Mouse (Mus musculus) heart, adult 18-20 months (tissue): ENCODE results near the gene Rbbp5. TPM values are rescaled to one million over a fixed set of nuclear protein-coding genes. Genes with fewer than 3 reads are reported as not detected.
"Not testable (repeated sequence)": the region's sequence is repeated elsewhere in the genome, so short reads cannot be mapped to it uniquely, and the experiment has no call there.

Source experiments
- DNase-seq, 2 experiments: peaks; one replicate each; pipeline ENCODE4 v3.0.0; 2021 to 2022; ENCODE audit warnings: mixed read lengths in 1 of 2
- long read RNA-seq, 2 experiments: library from polyadenylated mRNA; stranded (forward); transcript quantifications; one replicate each; pipeline ENCODE4 v2.0.0; 2021
- total RNA-seq, 2 experiments: library from RNA; stranded (reverse); gene quantifications; 2 replicates each; pipeline ENCODE4 v1.2.3; 2021

Gene Rbbp5
- 10 to 100 TPM; 25.1 to 27.6 TPM for total RNA-seq
- long read RNA-seq, experiment 1, partial matches to known transcripts = 0 of 2 reads
- long read RNA-seq, experiment 1, other reads (novel, unspliced or antisense) = 1 of 2 reads
- long read RNA-seq, experiment 2, partial matches to known transcripts = 1 of 2 reads
- long read RNA-seq, experiment 2, other reads (novel, unspliced or antisense) = 1 of 2 reads

GRCm38 (mm10) chr1:132476928-132477691 lies at the start of gene Rbbp5:
Gene Rbbp5, plus strand, starts transcription at chr1:132477365.
- DNase-seq = peak; percentile 88 to 97

GRCm38 (mm10) chr1:132430818-132431217 lies 46.3 kb upstream of the Rbbp5 start:
- DNase-seq = no peak

- DNase-seq = peak; percentile 43 to 48
Observed at GRCm38 (mm10) chr1:132431716-132432115, 45.4 kb upstream of the Rbbp5 start.

- peak; percentile 17 to 29 for DNase-seq
Observed at GRCm38 (mm10) chr1:132433349-132433748, 43.8 kb upstream of the Rbbp5 start.

GRCm38 (mm10) chr1:132434032-132434431 lies 43.1 kb upstream of the Rbbp5 start:
- no peak for DNase-seq

GRCm38 (mm10) chr1:132436320-132436958 lies 40.7 kb upstream of the Rbbp5 start:
- peak; percentile 27 to 34 for DNase-seq

GRCm38 (mm10) chr1:132436960-132437359 lies 40.2 kb upstream of the Rbbp5 start:
- DNase-seq = no peak

GRCm38 (mm10) chr1:132437389-132437788 lies 39.8 kb upstream of the Rbbp5 start:
- DNase-seq = no peak

- no peak for DNase-seq
Observed at GRCm38 (mm10) chr1:132440896-132441435, 36.2 kb upstream of the Rbbp5 start.

GRCm38 (mm10) chr1:132449742-132450141 lies 27.4 kb upstream of the Rbbp5 start:
- DNase-seq = no peak

GRCm38 (mm10) chr1:132464651-132465050 lies 12.5 kb upstream of the Rbbp5 start:
- no peak for DNase-seq

- DNase-seq = no peak
Observed at GRCm38 (mm10) chr1:132468926-132469325, 8.2 kb upstream of the Rbbp5 start.

GRCm38 (mm10) chr1:132469519-132469918 lies 7.6 kb upstream of the Rbbp5 start:
- DNase-seq = no peak

- not testable (repeated sequence) for DNase-seq
Observed at GRCm38 (mm10) chr1:132470031-132470430, 7.1 kb upstream of the Rbbp5 start.

GRCm38 (mm10) chr1:132471032-132471431 lies 6.1 kb upstream of the Rbbp5 start:
- no peak for DNase-seq

- DNase-seq = no peak
Observed at GRCm38 (mm10) chr1:132471499-132471898, 5.7 kb upstream of the Rbbp5 start.

- no peak for DNase-seq
Observed at GRCm38 (mm10) chr1:132472537-132472936, 4.6 kb upstream of the Rbbp5 start.

GRCm38 (mm10) chr1:132474496-132474895 lies 2.7 kb upstream of the Rbbp5 start:
- DNase-seq = no peak

- no peak for DNase-seq
Observed at GRCm38 (mm10) chr1:132476575-132476927, 614 bp upstream of the Rbbp5 start.

- DNase-seq = no peak
Observed at GRCm38 (mm10) chr1:132479438-132479837, 2.3 kb downstream of the Rbbp5 start.

GRCm38 (mm10) chr1:132481619-132482018 lies 4.5 kb downstream of the Rbbp5 start:
- no peak for DNase-seq

- no peak for DNase-seq
Observed at GRCm38 (mm10) chr1:132483234-132483633, 6.1 kb downstream of the Rbbp5 start.

- DNase-seq = no peak
Observed at GRCm38 (mm10) chr1:132483759-132484158, 6.6 kb downstream of the Rbbp5 start.
